ENCODE assay signal across 8 mouse cellular contexts in the genomic region with DNA sequence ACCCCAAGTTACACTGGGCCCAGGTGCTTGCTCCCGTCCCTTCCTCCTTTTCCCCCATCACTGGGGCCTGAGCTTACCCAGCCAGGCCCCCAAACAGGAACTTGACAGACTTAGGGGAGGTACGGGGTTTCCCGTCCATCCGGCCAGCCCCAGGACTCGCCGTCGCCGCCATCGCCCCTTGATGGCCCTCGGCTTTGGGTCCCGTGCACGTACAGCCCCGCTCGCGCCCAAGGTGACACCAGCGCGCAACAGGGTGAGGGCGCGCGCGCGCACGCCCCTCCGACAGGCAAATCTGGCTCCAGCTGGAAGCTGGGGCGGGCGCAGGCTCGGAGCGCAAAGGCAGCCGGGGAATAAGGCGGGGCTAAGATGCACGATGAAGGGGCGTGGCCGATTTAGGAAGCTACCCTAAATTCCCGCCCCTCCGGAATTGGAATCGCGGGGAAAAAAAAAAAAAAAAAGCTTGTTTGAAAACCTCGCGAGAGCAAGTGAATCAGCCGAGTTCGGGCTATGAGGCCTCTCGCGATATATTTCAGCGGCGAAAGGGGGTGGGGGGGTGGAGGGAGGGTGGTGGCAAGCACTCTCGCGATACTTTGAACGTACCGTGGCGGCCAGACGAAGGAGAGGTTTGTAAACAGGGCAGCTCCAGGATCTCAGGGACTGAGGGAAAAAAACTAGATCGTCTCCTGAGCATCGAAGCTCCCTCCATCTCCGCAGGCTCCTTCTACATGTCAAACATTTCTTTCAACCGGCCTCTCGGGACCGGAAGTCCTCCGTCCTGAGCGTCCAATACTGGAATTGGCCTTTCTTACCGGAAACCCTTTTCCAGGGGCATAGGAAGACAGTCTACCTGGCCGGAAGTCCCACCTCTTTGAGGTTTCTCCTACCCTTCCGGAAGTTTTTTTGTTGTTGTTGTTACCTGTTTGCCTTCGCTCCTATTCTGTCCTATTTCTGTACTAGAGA. TPM values are rescaled to one million over a fixed set of nuclear protein-coding genes. Genes with fewer than 3 reads are reported as not detected.
DNase-seq lines count a peak whose midpoint lies in the region; ATAC-seq and TF ChIP-seq lines count a peak whose summit lies in the region.

TSS of gene Rnf167 (plus strand) at position 545 of the 960 bp plus-strand sequence.
TSS of gene Slc25a11 (minus strand) at position 789 of the 960 bp plus-strand sequence.

- ATAC-seq in forebrain, embryonic 11.5 days (replicated peaks; ENCODE audit: low FRiP score), result peak; percentile 82
- ATAC-seq in heart, embryonic 16.5 days (replicated peaks; ENCODE audit: extremely low read depth, insufficient read depth, low FRiP score), result peak; percentile 91
- peak; percentile 82 for ATAC-seq in liver, embryonic 15.5 days (ENCODE audit: insufficient read depth)
- ATAC-seq in neural tube, embryonic 12.5 days (ENCODE audit: low FRiP score, low read depth), result peak; percentile 86

- H3K27me3 ChIP-seq in CH12.LX (replicated peaks), result no peaks in the 10 kb centered on the region
- no peaks in the 10 kb centered on the region for H3K27me3 ChIP-seq in forebrain, embryonic 11.5 days (ENCODE audit: control insufficient read depth, insufficient read depth, low read length)
- H3K27me3 ChIP-seq in heart, embryonic 16.5 days (ENCODE audit: control insufficient read depth, insufficient read depth, low read length), result no peaks in the 10 kb centered on the region
- H3K27me3 ChIP-seq in liver, embryonic 15.5 days, result no peaks in the 10 kb centered on the region
- no peaks in the 10 kb centered on the region for H3K27me3 ChIP-seq in neural tube, embryonic 12.5 days (replicated peaks)

- peak in 1 of 2 experiments; percentile 19; a peak in 1 of 4 replicates for TF ChIP-seq CTCF in CH12.LX (conservative IDR thresholded peaks at IDR 0.05 in 1 of 2, IDR thresholded peaks at IDR 0.05 in 1 of 2; ENCODE audit: low read depth in 2 of 2, low read length in 2 of 2)

- H3K4me3 ChIP-seq in CH12.LX (replicated peaks in 1 of 3; ENCODE audit: low read depth in 2 of 3, low read length in 2 of 3, poor library complexity in 1 of 3), result peak within 1 kb of the TSS; percentile 66 to 99 (median 80)
- H3K4me3 ChIP-seq in forebrain, embryonic 11.5 days (ENCODE audit: low read depth, low read length), result peak within 1 kb of the TSS; percentile 60
- H3K4me3 ChIP-seq in heart, embryonic 16.5 days (ENCODE audit: low read length), result peak within 1 kb of the TSS; percentile 77
- peak within 1 kb of the TSS; percentile 82 for H3K4me3 ChIP-seq in liver, embryonic 15.5 days (replicated peaks)
- H3K4me3 ChIP-seq in neural tube, embryonic 12.5 days, result peak within 1 kb of the TSS; percentile 70

- peak within 1 kb of the TSS; percentile 94 for H3K9ac ChIP-seq in CH12.LX (ENCODE audit: insufficient read depth, low read depth)
- H3K9ac ChIP-seq in forebrain, embryonic 11.5 days (ENCODE audit: low read length), result peak within 1 kb of the TSS; percentile 94
- H3K9ac ChIP-seq in heart, embryonic 16.5 days (ENCODE audit: low read length), result peak within 1 kb of the TSS; percentile 88
- H3K9ac ChIP-seq in liver, embryonic 15.5 days, result peak within 1 kb of the TSS; percentile 91
- peak within 1 kb of the TSS; percentile 86 for H3K9ac ChIP-seq in neural tube, embryonic 12.5 days

- H3K27ac ChIP-seq in CH12.LX (ENCODE audit: insufficient read depth, low read depth), result peak within 1 kb of the TSS; percentile 74
- H3K27ac ChIP-seq in forebrain, embryonic 11.5 days (ENCODE audit: low read depth, low read length), result peak within 1 kb of the TSS; percentile 86
- H3K27ac ChIP-seq in heart, embryonic 16.5 days (ENCODE audit: low read length), result peak within 1 kb of the TSS; percentile 97
- H3K27ac ChIP-seq in liver, embryonic 15.5 days (replicated peaks), result peak within 1 kb of the TSS; percentile 99
- peak within 1 kb of the TSS; percentile 88 for H3K27ac ChIP-seq in neural tube, embryonic 12.5 days

- TF ChIP-seq RAD21 in CH12.LX (IDR thresholded peaks at IDR 0.05; ENCODE audit: low read depth, low read length), result no peak

- in situ Hi-C loops in CH12.LX (cut with MboI; ENCODE audit: low pct_ligation_motif_present, low pct_unique_long_range_greater_than_20kb, low sequenced_read_pairs), result no loop called here

- DNase-seq in CH12.LX (ENCODE audit: extremely low read depth), result peak; percentile 100
- DNase-seq in c-Kit-positive CD71-positive TER-119-negative erythroid progenitor cells, embryonic 14.5 days (ENCODE audit: low read depth), result peak; percentile 99
- DNase-seq in forebrain, embryonic 11.5 days (ENCODE audit: low spot score), result peak; percentile 98
- DNase-seq in kidney, postnatal 36 days, result peak; percentile 98 to 99
- peak; percentile 99 for DNase-seq in telencephalon, adult 2 months (ENCODE audit: low read depth, low spot score)

- TF ChIP-seq POLR2A in CH12.LX (IDR thresholded peaks at IDR 0.05; ENCODE audit: low read depth, low read length), result peak; percentile 83

- H3K4me2 ChIP-seq in CH12.LX (ENCODE audit: insufficient read depth, low read depth, poor library complexity, severe bottlenecking), result peak within 1 kb of the TSS; percentile 95
- peak within 1 kb of the TSS; percentile 87 for H3K4me2 ChIP-seq in forebrain, embryonic 11.5 days (ENCODE audit: low read depth, low read length, severe bottlenecking)
- peak within 1 kb of the TSS; percentile 89 for H3K4me2 ChIP-seq in heart, embryonic 16.5 days (ENCODE audit: low read depth, low read length)
- H3K4me2 ChIP-seq in liver, embryonic 15.5 days, result peak within 1 kb of the TSS; percentile 99
- H3K4me2 ChIP-seq in neural tube, embryonic 12.5 days (replicated peaks), result peak within 1 kb of the TSS; percentile 99

- under 1% methylated on average over 63 of the region's 63 CpGs for WGBS in forebrain, embryonic 11.5 days
- under 1% methylated on average over 63 of the region's 63 CpGs for WGBS in heart, embryonic 16.5 days
- under 1% methylated on average over 63 of the region's 63 CpGs for WGBS in liver, embryonic 15.5 days (ENCODE audit: insufficient replicate concordance)
- WGBS in neural tube, embryonic 12.5 days, result under 1% methylated on average over 63 of the region's 63 CpGs

- peaks cover 52% of the 10 kb centered on the region for H3K79me2 ChIP-seq in CH12.LX (replicated peaks; ENCODE audit: control insufficient read depth, extremely low read depth, insufficient read depth, poor library complexity, severe bottlenecking)

- no peaks in the 10 kb centered on the region for H3K9me3 ChIP-seq in CH12.LX (replicated peaks; ENCODE audit: low read length)
- H3K9me3 ChIP-seq in forebrain, embryonic 11.5 days (ENCODE audit: control insufficient read depth, low read length), result no peaks in the 10 kb centered on the region
- H3K9me3 ChIP-seq in heart, embryonic 16.5 days (replicated peaks; ENCODE audit: control insufficient read depth, low read length), result no peaks in the 10 kb centered on the region
- H3K9me3 ChIP-seq in liver, embryonic 15.5 days (replicated peaks), result no peaks in the 10 kb centered on the region
- no peaks in the 10 kb centered on the region for H3K9me3 ChIP-seq in neural tube, embryonic 12.5 days

- peaks cover 39 to 74% of the 10 kb centered on the region in 2 experiments for H3K36me3 ChIP-seq in CH12.LX (replicated peaks in 1 of 2; ENCODE audit: control insufficient read depth in 1 of 2, insufficient read depth in 1 of 2, low read length in 1 of 2)
- H3K36me3 ChIP-seq in forebrain, embryonic 11.5 days (ENCODE audit: control insufficient read depth, insufficient read depth, low read length), result peaks cover 24% of the 10 kb centered on the region
- peaks cover 50% of the 10 kb centered on the region for H3K36me3 ChIP-seq in heart, embryonic 16.5 days (ENCODE audit: control insufficient read depth, insufficient read depth)
- H3K36me3 ChIP-seq in liver, embryonic 15.5 days (replicated peaks), result peaks cover 56% of the 10 kb centered on the region
- H3K36me3 ChIP-seq in neural tube, embryonic 12.5 days, result peaks cover 56% of the 10 kb centered on the region

- H3K4me1 ChIP-seq in CH12.LX (ENCODE audit: control insufficient read depth in 1 of 2, insufficient read depth in 2 of 2), result peaks cover 25 to 51% of the 10 kb centered on the region in 2 experiments
- peaks cover 23% of the 10 kb centered on the region; the same call in 1 of the 2 replicates for H3K4me1 ChIP-seq in forebrain, embryonic 11.5 days (replicated peaks; ENCODE audit: control insufficient read depth, insufficient read depth, low read length)
- peaks cover 42% of the 10 kb centered on the region for H3K4me1 ChIP-seq in heart, embryonic 16.5 days (ENCODE audit: control insufficient read depth, insufficient read depth, low read length)
- H3K4me1 ChIP-seq in liver, embryonic 15.5 days (replicated peaks), result peaks cover 63% of the 10 kb centered on the region
- H3K4me1 ChIP-seq in neural tube, embryonic 12.5 days, result peaks cover 41% of the 10 kb centered on the region

- 0 out of 2 replicates have a peak, but pooled peaks have one; percentile 48 for TF ChIP-seq EP300 in CH12.LX (IDR thresholded peaks at IDR 0.05; ENCODE audit: low read length)

- dilution Hi-C loops in CH12.LX (cut with MboI; ENCODE audit: extremely low pct_ligation_motif_present, extremely low pct_unique_long_range_greater_than_20kb, low sequenced_read_pairs), result no loop called here

TF ChIP-seq in CH12.LX, 34 proteins besides CTCF, POLR2A, EP300 and RAD21 (continues in another document):
- TF ChIP-seq POLR2AphosphoS2 (IDR thresholded peaks at IDR 0.05; ENCODE audit: low read depth, low read length), result 0 out of 2 replicates have a peak, but pooled peaks have one; percentile 16
- peak; percentile 62 for TF ChIP-seq MEF2A (IDR thresholded peaks at IDR 0.05; ENCODE audit: borderline replicate concordance, low read depth, low read length)
- TF ChIP-seq MAFK (IDR thresholded peaks at IDR 0.05; ENCODE audit: insufficient replicate concordance, low read length), result no peak
- TF ChIP-seq CHD2 (IDR thresholded peaks at IDR 0.05; ENCODE audit: low read length), result peak; percentile 100

RNA-seq across cellular contexts. Expression of gene Rnf167, which starts in this region (rescaled TPM):
- total RNA-seq in CH12.LX (2012; rRNA removed) (23.5 and 24.0 TPM in 2 replicates), CH12.LX (2014; rRNA removed) (24.1 and 25.5 TPM in 2 replicates)
- polyA plus RNA-seq in CH12.LX (2012; ENCODE audit: insufficient read length, low read depth), result 28.0 and 31.7 TPM in 2 replicates
- 88.0 and 90.0 TPM in 2 replicates for polyA plus RNA-seq in forebrain, embryonic 11.5 days (2014; fragmentation: Nextera tagmentation; extraction: Ambion mirVana)
- 80.3 and 80.9 TPM in 2 replicates for polyA plus RNA-seq in heart, embryonic 16.5 days (2015; fragmentation: Nextera tagmentation; extraction: Ambion mirVana)
- polyA plus RNA-seq in liver, embryonic 15.5 days (2015; fragmentation: Nextera tagmentation; extraction: Ambion mirVana), result 76.8 and 80.4 TPM in 2 replicates
- 91.0 and 101 TPM in 2 replicates for polyA plus RNA-seq in neural tube, embryonic 12.5 days (2016; fragmentation: Nextera tagmentation; extraction: Ambion mirVana)

RNA-seq across cellular contexts. Expression of gene Slc25a11, which starts in this region (rescaled TPM):
- total RNA-seq in CH12.LX (2012; rRNA removed), result 96.9 and 99.0 TPM in 2 replicates
- total RNA-seq in CH12.LX (2014; rRNA removed), result 121 and 135 TPM in 2 replicates
- polyA plus RNA-seq in CH12.LX (2012; ENCODE audit: insufficient read length, low read depth), result 127 and 132 TPM in 2 replicates
- 129 and 137 TPM in 2 replicates for polyA plus RNA-seq in forebrain, embryonic 11.5 days (2014; fragmentation: Nextera tagmentation; extraction: Ambion mirVana)
- polyA plus RNA-seq in heart, embryonic 16.5 days (2015; fragmentation: Nextera tagmentation; extraction: Ambion mirVana), result 346 and 351 TPM in 2 replicates
- 70.3 and 79.4 TPM in 2 replicates for polyA plus RNA-seq in liver, embryonic 15.5 days (2015; fragmentation: Nextera tagmentation; extraction: Ambion mirVana)
- 152 TPM in 2 replicates for polyA plus RNA-seq in neural tube, embryonic 12.5 days (2016; fragmentation: Nextera tagmentation; extraction: Ambion mirVana)

Comparison
In these comparisons a context has a peak if more than half of its experiments do, and no peak if none do; other contexts are left out.
1. Peak in every context shown above with its lines: DNase-seq, ATAC-seq, H3K4me3 ChIP-seq and H3K27ac ChIP-seq.